Mouse (Mus musculus) ES-Bruce4 (cell line): ENCODE measurements around the gene Vwa7.

Experiments used
- CTCF ChIP-seq: IDR thresholded peaks from one replicate; pipeline ENCODE4 v1.8.1; 2011; ENCODE audit warnings: low read depth, low read length
- POLR2A ChIP-seq: IDR thresholded peaks from one replicate; pipeline ENCODE4 v1.8.1; 2011; ENCODE audit warnings: low read length; ENCODE audit not compliant: insufficient read depth

DNA sequence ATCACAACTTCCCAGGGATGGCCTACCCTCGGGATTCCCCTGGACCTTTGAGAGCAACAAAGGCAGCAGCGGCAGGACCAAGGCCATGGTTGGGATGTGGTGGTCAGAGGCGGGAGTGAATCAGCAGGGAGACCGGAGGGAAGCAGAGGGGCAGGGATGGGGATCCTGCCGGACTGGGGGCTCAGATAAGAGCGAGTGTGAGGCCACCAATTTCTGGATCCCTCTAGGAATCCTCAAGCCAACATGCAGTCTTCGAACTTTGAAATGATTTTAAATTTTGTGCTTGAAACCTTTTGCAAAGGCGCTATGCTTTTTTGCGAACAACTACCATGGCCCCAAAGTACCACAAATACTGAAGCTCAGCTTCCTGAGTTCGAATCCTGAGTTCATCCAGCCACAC lies 49.7 kb downstream of the Vwa7 start, which contains the start of gene Mpig6b:
- no peak for TF ChIP-seq CTCF
- no peak for TF ChIP-seq POLR2A
